Mouse (Mus musculus) lung, postnatal 0 days (tissue): ENCODE data around the gene Tec.

Experiments used
- CTCF ChIP-seq: IDR thresholded peaks from 2 replicates; pipeline ENCODE4 v1.5.1; 2016; ENCODE audit warnings: antibody characterized with exemption, mild to moderate bottlenecking
- EP300 ChIP-seq: IDR thresholded peaks from 2 replicates; pipeline ENCODE4 v1.6.1; 2016; ENCODE audit warnings: antibody characterized with exemption, mild to moderate bottlenecking, control low read depth

DNA sequence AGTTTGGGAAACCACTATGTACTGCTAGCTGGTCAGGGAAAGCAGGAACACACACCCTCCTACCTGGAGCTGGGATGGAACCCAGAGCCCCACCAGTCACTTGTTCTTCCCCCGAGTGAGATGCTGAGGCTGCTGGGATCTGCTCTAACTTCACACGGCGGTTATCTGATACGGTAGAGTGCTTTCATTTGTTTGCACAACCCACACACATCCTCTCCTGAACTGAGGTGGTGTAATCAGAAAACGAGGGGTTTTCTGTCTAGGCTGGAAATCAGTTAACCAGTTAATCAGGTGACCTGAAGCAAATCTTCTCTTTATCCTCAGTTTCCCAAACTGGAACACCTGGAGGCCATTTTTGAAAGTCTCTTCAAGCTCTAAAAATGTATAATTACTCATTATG is 55.4 kb downstream of the Tec start:
- TF ChIP-seq EP300 (no peak), CTCF (no peak)
